Mouse (Mus musculus) cerebellum, adult 2 months (tissue): ENCODE data around the gene Sfn.

Source experiments
- CTCF ChIP-seq: fragments of 200-500 bp; IDR thresholded peaks from 2 replicates; pipeline ENCODE4 v1.5.1; 2011; ENCODE audit warnings: low read depth, mild to moderate bottlenecking, control low read depth, low read length, moderate library complexity, borderline replicate concordance; ENCODE audit not compliant: insufficient read depth
- POLR2A ChIP-seq: fragments of 200-500 bp; IDR thresholded peaks from 2 replicates; pipeline ENCODE4 v1.6.1; 2011; ENCODE audit warnings: low read length, control low read depth, borderline replicate concordance; ENCODE audit not compliant: insufficient read depth

- TF ChIP-seq CTCF (no peak), POLR2A (no peak)
These were observed 3.4 kb downstream of the Sfn start for GRCm38 (mm10) chr4:133598616-133599015.
